28 mouse cellular contexts compared by ENCODE assay signal in genomic region chr3:158105260-158105659, GRCm38 (mm10).
DNase-seq lines count a peak whose midpoint lies in the region; ATAC-seq and TF ChIP-seq lines count a peak whose summit lies in the region.
"Had no signal": no experiment of that assay in that cellular context is flagged by ENCODE, and none has a peak within 500 bp of the region (broad histone marks: within the 10 kb centered on the region; RNA-seq: fewer than 3 reads in every experiment).

No protein-coding gene starts in this region.

- no peak overlapping the region for H3K4me2 ChIP-seq in hindbrain, postnatal 0 days (ENCODE audit: low read depth, low read length)
- no peak overlapping the region for H3K4me2 ChIP-seq in hindbrain, embryonic 11.5 days (replicated peaks; ENCODE audit: low read depth, low read length)
- H3K4me2 ChIP-seq in CH12.LX (ENCODE audit: insufficient read depth, low read depth, poor library complexity, severe bottlenecking) = no peak overlapping the region
- H3K4me2 ChIP-seq: embryonic facial prominence, embryonic 15.5 days; forebrain, embryonic 13.5 days; heart, embryonic 15.5 days; limb, embryonic 12.5 days; liver, embryonic 15.5 days; lung, embryonic 14.5 days; midbrain, embryonic 15.5 days; stomach, embryonic 15.5 days had no signal

- no peaks in the 10 kb centered on the region for H3K4me1 ChIP-seq in hindbrain, postnatal 0 days (ENCODE audit: insufficient read depth, low read length)
- no peaks in the 10 kb centered on the region for H3K4me1 ChIP-seq in hindbrain, embryonic 11.5 days (replicated peaks; ENCODE audit: control insufficient read depth, insufficient read depth, low read length)
- peaks cover 6 to 10% of the 10 kb centered on the region in 2 experiments for H3K4me1 ChIP-seq in CH12.LX (ENCODE audit: control insufficient read depth in 1 of 2, insufficient read depth in 2 of 2)
- H3K4me1 ChIP-seq: embryonic facial prominence, embryonic 15.5 days; forebrain, embryonic 13.5 days; heart, embryonic 10.5 days; heart, embryonic 15.5 days; limb, embryonic 12.5 days; liver, embryonic 15.5 days; midbrain, embryonic 15.5 days; stomach, embryonic 15.5 days had no signal

- TF ChIP-seq POLR2A in CH12.LX (IDR thresholded peaks at IDR 0.05; ENCODE audit: low read depth, low read length) = no peak

- H3K27ac ChIP-seq in hindbrain, postnatal 0 days = no peak overlapping the region
- H3K27ac ChIP-seq in hindbrain, embryonic 11.5 days (ENCODE audit: low read depth, low read length) = no peak overlapping the region
- no peak overlapping the region for H3K27ac ChIP-seq in CH12.LX (ENCODE audit: insufficient read depth, low read depth)
- H3K27ac ChIP-seq: embryonic facial prominence, embryonic 10.5 days; embryonic facial prominence, embryonic 15.5 days; forebrain, embryonic 13.5 days; heart, embryonic 10.5 days; heart, embryonic 15.5 days; limb, embryonic 12.5 days; liver, embryonic 15.5 days; midbrain, embryonic 15.5 days; stomach, embryonic 15.5 days had no signal

- dilution Hi-C loops in CH12.LX (cut with MboI; ENCODE audit: extremely low pct_ligation_motif_present, extremely low pct_unique_long_range_greater_than_20kb, low sequenced_read_pairs) = no loop called here

- no peaks in the 10 kb centered on the region for H3K9me3 ChIP-seq in hindbrain, postnatal 0 days (ENCODE audit: low read length)
- H3K9me3 ChIP-seq in hindbrain, embryonic 11.5 days (ENCODE audit: control insufficient read depth, low read length) = no peaks in the 10 kb centered on the region
- H3K9me3 ChIP-seq in CH12.LX (replicated peaks; ENCODE audit: low read length) = no peaks in the 10 kb centered on the region
- H3K9me3 ChIP-seq: embryonic facial prominence, embryonic 10.5 days; embryonic facial prominence, embryonic 15.5 days; forebrain, embryonic 13.5 days; heart, embryonic 10.5 days; heart, embryonic 15.5 days; limb, embryonic 12.5 days; liver, embryonic 15.5 days; midbrain, embryonic 15.5 days; stomach, embryonic 15.5 days had no signal

- H3K79me2 ChIP-seq in CH12.LX (replicated peaks; ENCODE audit: control insufficient read depth, extremely low read depth, insufficient read depth, poor library complexity, severe bottlenecking) = no peaks in the 10 kb centered on the region

- no peak overlapping the region for H3K9ac ChIP-seq in hindbrain, postnatal 0 days (replicated peaks; ENCODE audit: low read length)
- H3K9ac ChIP-seq in hindbrain, embryonic 11.5 days (ENCODE audit: low read depth, low read length) = no peak overlapping the region
- H3K9ac ChIP-seq in CH12.LX (ENCODE audit: insufficient read depth, low read depth) = no peak overlapping the region
- H3K9ac ChIP-seq: embryonic facial prominence, embryonic 15.5 days; forebrain, embryonic 13.5 days; heart, embryonic 15.5 days; limb, embryonic 12.5 days; liver, embryonic 15.5 days; lung, embryonic 14.5 days; midbrain, embryonic 15.5 days; stomach, embryonic 15.5 days had no signal

- TF ChIP-seq CTCF in hindbrain, postnatal 0 days (IDR thresholded peaks at IDR 0.05; ENCODE audit: low read depth) = no peak
- no peak for TF ChIP-seq CTCF in CH12.LX (conservative IDR thresholded peaks at IDR 0.05 in 1 of 2, IDR thresholded peaks at IDR 0.05 in 1 of 2; ENCODE audit: low read depth in 2 of 2, low read length in 2 of 2)

- H3K27me3 ChIP-seq in hindbrain, postnatal 0 days (ENCODE audit: insufficient read depth, low read length) = no peaks in the 10 kb centered on the region
- H3K27me3 ChIP-seq in hindbrain, embryonic 11.5 days (ENCODE audit: control insufficient read depth, insufficient read depth, low read length) = no peaks in the 10 kb centered on the region
- H3K27me3 ChIP-seq in CH12.LX (replicated peaks) = no peaks in the 10 kb centered on the region
- H3K27me3 ChIP-seq: embryonic facial prominence, embryonic 15.5 days; forebrain, embryonic 13.5 days; heart, embryonic 15.5 days; limb, embryonic 12.5 days; liver, embryonic 15.5 days; midbrain, embryonic 15.5 days; stomach, embryonic 15.5 days had no signal

- 67% methylated on average over 1 of the region's 1 CpGs for WGBS in hindbrain, postnatal 0 days
- WGBS in hindbrain, embryonic 11.5 days = 71% methylated on average over 1 of the region's 1 CpGs

- no peak for TF ChIP-seq EP300 in CH12.LX (IDR thresholded peaks at IDR 0.05; ENCODE audit: low read length)

- no peak overlapping the region for H3K4me3 ChIP-seq in hindbrain, postnatal 0 days (ENCODE audit: low read length)
- H3K4me3 ChIP-seq in hindbrain, embryonic 11.5 days (ENCODE audit: low read depth, low read length) = no peak overlapping the region
- H3K4me3 ChIP-seq in CH12.LX (replicated peaks in 1 of 3; ENCODE audit: low read depth in 2 of 3, low read length in 2 of 3, poor library complexity in 1 of 3) = no peak overlapping the region
- H3K4me3 ChIP-seq: embryonic facial prominence, embryonic 10.5 days; embryonic facial prominence, embryonic 15.5 days; forebrain, embryonic 13.5 days; heart, embryonic 10.5 days; heart, embryonic 15.5 days; limb, embryonic 12.5 days; liver, embryonic 15.5 days; midbrain, embryonic 15.5 days; stomach, embryonic 15.5 days had no signal

- DNase-seq in frontal cortex, postnatal 14 days (ENCODE audit: low spot score in 2 of 2) = no peak
- peak; percentile 4 for DNase-seq in hindbrain, postnatal 0 days (ENCODE audit: low spot score)
- DNase-seq in hindbrain, embryonic 11.5 days (ENCODE audit: low spot score) = no peak
- peak; percentile 39 for DNase-seq in CH12.LX (ENCODE audit: extremely low read depth)
- DNase-seq in brain, adult 2 months (ENCODE audit: low read depth, low spot score) = peak; percentile 26
- DNase-seq: adrenal gland, adult 2 months; adrenal gland, postnatal 36 days; B cell, adult 2 months; cerebellum, adult 11 months; cerebellum, adult 9-11 months; gastrocnemius, postnatal 10 days; kidney, postnatal 25 days; layer of hippocampus, postnatal 36 days; lung, embryonic 14.5 days; lung, postnatal 14 days; right cerebral cortex, postnatal 25 days had no signal

- ATAC-seq in frontal cortex, adult (ENCODE audit: low TSS enrichment) = peak; percentile 48
- ATAC-seq in hindbrain, postnatal 0 days = peak; percentile 58; the same call in 1 of the 2 replicates
- ATAC-seq in hindbrain, embryonic 11.5 days (ENCODE audit: low FRiP score) = no peak
- ATAC-seq: activated CD4-positive, CD25-positive, alpha-beta regulatory T cell, adult 4 months; forebrain, embryonic 13.5 days; intestine, postnatal 0 days; midbrain, embryonic 15.5 days had no signal

- H3K36me3 ChIP-seq in hindbrain, postnatal 0 days (ENCODE audit: insufficient read depth, low read length) = no peaks in the 10 kb centered on the region
- no peaks in the 10 kb centered on the region for H3K36me3 ChIP-seq in hindbrain, embryonic 11.5 days (ENCODE audit: control insufficient read depth, insufficient read depth, low read length)
- no peaks in the 10 kb centered on the region for H3K36me3 ChIP-seq in CH12.LX (replicated peaks in 1 of 2; ENCODE audit: control insufficient read depth in 1 of 2, insufficient read depth in 1 of 2, low read length in 1 of 2)
- H3K36me3 ChIP-seq: embryonic facial prominence, embryonic 10.5 days; embryonic facial prominence, embryonic 15.5 days; heart, embryonic 10.5 days; heart, embryonic 15.5 days; limb, embryonic 12.5 days; liver, embryonic 15.5 days; midbrain, embryonic 15.5 days; stomach, embryonic 15.5 days had no signal

- TF ChIP-seq RAD21 in CH12.LX (IDR thresholded peaks at IDR 0.05; ENCODE audit: low read depth, low read length) = no peak

- in situ Hi-C loops in CH12.LX (cut with MboI; ENCODE audit: low pct_ligation_motif_present, low pct_unique_long_range_greater_than_20kb, low sequenced_read_pairs) = no loop called here

TF ChIP-seq in CH12.LX, 34 proteins besides CTCF, POLR2A, EP300 and RAD21:
- TF ChIP-seq MAX (IDR thresholded peaks at IDR 0.05; ENCODE audit: low read length) = no peak
TF ChIP-seq in CH12.LX: peak in this region for 0.

Comparison
In these comparisons a context has a peak if more than half of its experiments do, and no peak if none do; other contexts are left out.
1. DNase-seq: peak in hindbrain, postnatal 0 days (single experiment), CH12.LX (single experiment) and brain, adult 2 months (single experiment); none in frontal cortex, postnatal 14 days (0 of 2) and hindbrain, embryonic 11.5 days (single experiment).